Mouse (Mus musculus): ENCODE data around the gene Nrn1l.
A peak's percentile ranks its signal among the peaks of the same experiment; 100 is the strongest.

Nrn1l gene

GRCm38 (mm10) chr8:105890870-105891269 is 2.5 kb upstream of the Nrn1l start:
- DNase-seq (ENCODE audit: low spot score), result no peak

- no peak for DNase-seq (ENCODE audit: low spot score)
These were observed 935 bp upstream of the Nrn1l start for GRCm38 (mm10) chr8:105892432-105892831.

GRCm38 (mm10) chr8:105897801-105898480 is 4.6 kb downstream of the Nrn1l start:
- no peak for DNase-seq (ENCODE audit: low spot score)

- peak; percentile 96 for DNase-seq (ENCODE audit: low spot score)
These were observed 7.0 kb downstream of the Nrn1l start, which contains the start of gene Pskh1 for GRCm38 (mm10) chr8:105900180-105900940. Gene Pskh1 (plus strand): TSS chr8:105900441.

GRCm38 (mm10) chr8:105900941-105901616 is 7.7 kb downstream of the Nrn1l start:
- no peak for DNase-seq (ENCODE audit: low spot score)

GRCm38 (mm10) chr8:105919390-105919789 is 26.0 kb downstream of the Nrn1l start:
- DNase-seq (ENCODE audit: low spot score), result no peak

- DNase-seq (ENCODE audit: low spot score), result no peak
These were observed 31.8 kb downstream of the Nrn1l start for GRCm38 (mm10) chr8:105925123-105925522.

- peak; percentile 73 for DNase-seq (ENCODE audit: low spot score)
These were observed 37.2 kb downstream of the Nrn1l start for GRCm38 (mm10) chr8:105930602-105931001.

- DNase-seq (ENCODE audit: low spot score), result no peak
These were observed 37.9 kb downstream of the Nrn1l start for GRCm38 (mm10) chr8:105931271-105931670.

GRCm38 (mm10) chr8:105932525-105932924 is 39.2 kb downstream of the Nrn1l start:
- no peak for DNase-seq (ENCODE audit: low spot score)

- no peak for DNase-seq (ENCODE audit: low spot score)
These were observed 40.4 kb downstream of the Nrn1l start, which contains the start of gene Ctrl for GRCm38 (mm10) chr8:105933762-105934161. Gene Ctrl (minus strand): TSS chr8:105933862.

GRCm38 (mm10) chr8:105935105-105935504 is 41.7 kb downstream of the Nrn1l start:
- no peak for DNase-seq (ENCODE audit: low spot score)

GRCm38 (mm10) chr8:105935863-105936603 is 42.7 kb downstream of the Nrn1l start:
- no peak for DNase-seq (ENCODE audit: low spot score)

- peak; percentile 96 for DNase-seq (ENCODE audit: low spot score)
These were observed 43.6 kb downstream of the Nrn1l start for GRCm38 (mm10) chr8:105936866-105937475.

- DNase-seq (ENCODE audit: low spot score), result peak; percentile 23
These were observed 44.3 kb downstream of the Nrn1l start for GRCm38 (mm10) chr8:105937496-105938305.

GRCm38 (mm10) chr8:105938306-105938669 is 44.9 kb downstream of the Nrn1l start, which contains the start of gene Psmb10:
Gene Psmb10 (minus strand): TSS chr8:105938444.
- DNase-seq (ENCODE audit: low spot score), result peak; percentile 58

GRCm38 (mm10) chr8:105942026-105942425 is 48.7 kb downstream of the Nrn1l start:
- DNase-seq (ENCODE audit: low spot score), result no peak

GRCm38 (mm10) chr8:105942542-105942941 is 49.2 kb downstream of the Nrn1l start:
- no peak for DNase-seq (ENCODE audit: low spot score)

GRCm38 (mm10) chr8:105943321-105943739 is 50.0 kb downstream of the Nrn1l start, which contains the start of gene Lcat:
Gene Lcat (minus strand): TSS chr8:105943382.
- no peak for DNase-seq (ENCODE audit: low spot score)
